Comparison of ENCODE assay signal across 18 mouse cellular contexts in genomic region chr10:69152971-69153370, GRCm38 (mm10). TPM values are rescaled to one million over a fixed set of nuclear protein-coding genes. Genes with fewer than 3 reads are reported as not detected.
DNase-seq lines count a peak whose midpoint lies in the region; ATAC-seq and TF ChIP-seq lines count a peak whose summit lies in the region.
"Had no signal": no experiment of that assay in that cellular context is flagged by ENCODE, and none has a peak within 500 bp of the region (broad histone marks: within the 10 kb centered on the region; RNA-seq: fewer than 3 reads in every experiment).

No protein-coding gene starts in this region.

- H3K27ac ChIP-seq in kidney, embryonic 14.5 days (ENCODE audit: low read depth, low read length), result no peak overlapping the region
- no peak overlapping the region for H3K27ac ChIP-seq in liver, postnatal 0 days (ENCODE audit: low read depth)
- H3K27ac ChIP-seq in forebrain, postnatal 0 days (ENCODE audit: low read depth, low read length), result no peak overlapping the region
- H3K27ac ChIP-seq: embryonic facial prominence, embryonic 13.5 days; forebrain, embryonic 12.5 days; heart, embryonic 13.5 days had no signal

- no peak for TF ChIP-seq CTCF in liver, postnatal 0 days (IDR thresholded peaks at IDR 0.05; ENCODE audit: low read depth)
- TF ChIP-seq CTCF in forebrain, postnatal 0 days (IDR thresholded peaks at IDR 0.05; ENCODE audit: low read depth), result no peak

- H3K4me3 ChIP-seq in kidney, embryonic 14.5 days (ENCODE audit: low read length), result no peak overlapping the region
- peak overlapping the region; percentile 38 for H3K4me3 ChIP-seq in liver, postnatal 0 days (ENCODE audit: low read depth, low read length)
- no peak overlapping the region for H3K4me3 ChIP-seq in forebrain, postnatal 0 days (ENCODE audit: low read depth, low read length)
- H3K4me3 ChIP-seq: embryonic facial prominence, embryonic 13.5 days; forebrain, embryonic 12.5 days; heart, embryonic 13.5 days had no signal

- ATAC-seq in kidney, embryonic 14.5 days (ENCODE audit: low FRiP score, low TSS enrichment), result no peak
- no peak for ATAC-seq in liver, postnatal 0 days
- ATAC-seq in forebrain, postnatal 0 days, result no peak
- ATAC-seq: forebrain, embryonic 16.5 days had no signal

- DNase-seq in kidney, adult 9 months, result peak; percentile 76
- DNase-seq in liver, postnatal 0 days, result no peak
- no peak for DNase-seq in liver
- DNase-seq in kidney, postnatal 36 days, result peak; percentile 50 to 68
- DNase-seq in gastrocnemius, postnatal 4 days (ENCODE audit: low spot score in 2 of 2), result no peak
- no peak for DNase-seq in forebrain, postnatal 0 days
- DNase-seq: adrenal gland, adult 2 months; adrenal gland, postnatal 25 days; cerebellum, adult 18-20 months; cerebellum, adult 9-11 months; cerebellum, postnatal 36 days; gastrocnemius, postnatal 14 days; heart, postnatal 36 days had no signal

- no peak overlapping the region for H3K9ac ChIP-seq in kidney, embryonic 14.5 days (ENCODE audit: low read depth, low read length)
- peak overlapping the region; percentile 59 for H3K9ac ChIP-seq in liver, postnatal 0 days (replicated peaks)
- H3K9ac ChIP-seq in forebrain, postnatal 0 days, result no peak overlapping the region
- H3K9ac ChIP-seq: embryonic facial prominence, embryonic 13.5 days; forebrain, embryonic 12.5 days; heart, embryonic 13.5 days had no signal

- no peaks in the 10 kb centered on the region for H3K36me3 ChIP-seq in kidney, embryonic 14.5 days (ENCODE audit: control insufficient read depth, insufficient read depth, low read length)
- H3K36me3 ChIP-seq in liver, postnatal 0 days (replicated peaks; ENCODE audit: insufficient read depth, low read length), result no peaks in the 10 kb centered on the region; the same call in 1 of the 2 replicates
- no peaks in the 10 kb centered on the region for H3K36me3 ChIP-seq in forebrain, postnatal 0 days (ENCODE audit: insufficient read depth)
- H3K36me3 ChIP-seq: embryonic facial prominence, embryonic 13.5 days; forebrain, embryonic 12.5 days; heart, embryonic 13.5 days had no signal

- WGBS in kidney, embryonic 14.5 days, result 78% methylated on average over 4 of the region's 4 CpGs
- 77% methylated on average over 4 of the region's 4 CpGs for WGBS in liver, postnatal 0 days (ENCODE audit: insufficient replicate concordance)
- 82% methylated on average over 4 of the region's 4 CpGs for WGBS in forebrain, postnatal 0 days

- H3K9me3 ChIP-seq in kidney, embryonic 14.5 days (ENCODE audit: control insufficient read depth, low read length), result no peaks in the 10 kb centered on the region
- H3K9me3 ChIP-seq in liver, postnatal 0 days (ENCODE audit: low read length), result no peaks in the 10 kb centered on the region
- no peaks in the 10 kb centered on the region for H3K9me3 ChIP-seq in forebrain, postnatal 0 days (ENCODE audit: low read length)
- H3K9me3 ChIP-seq: embryonic facial prominence, embryonic 13.5 days; forebrain, embryonic 12.5 days; heart, embryonic 13.5 days had no signal

- H3K4me2 ChIP-seq in kidney, embryonic 14.5 days (replicated peaks; ENCODE audit: low read depth, low read length), result no peak overlapping the region
- H3K4me2 ChIP-seq in liver, postnatal 0 days (ENCODE audit: low read depth, low read length), result peak overlapping the region; percentile 65
- no peak overlapping the region for H3K4me2 ChIP-seq in forebrain, postnatal 0 days (ENCODE audit: low read depth)
- H3K4me2 ChIP-seq: embryonic facial prominence, embryonic 13.5 days; forebrain, embryonic 12.5 days; heart, embryonic 13.5 days had no signal

- TF ChIP-seq EP300 in liver, postnatal 0 days (IDR thresholded peaks at IDR 0.05; ENCODE audit: low read depth), result no peak

- H3K27me3 ChIP-seq in kidney, embryonic 14.5 days (ENCODE audit: control insufficient read depth, insufficient read depth, low read length), result no peaks in the 10 kb centered on the region
- H3K27me3 ChIP-seq in liver, postnatal 0 days (ENCODE audit: insufficient read depth, low read length), result no peaks in the 10 kb centered on the region
- no peaks in the 10 kb centered on the region for H3K27me3 ChIP-seq in forebrain, postnatal 0 days (ENCODE audit: insufficient read depth, low read length)
- H3K27me3 ChIP-seq: embryonic facial prominence, embryonic 13.5 days; forebrain, embryonic 12.5 days; heart, embryonic 13.5 days had no signal

- H3K4me1 ChIP-seq in kidney, embryonic 14.5 days (ENCODE audit: control insufficient read depth, insufficient read depth, low read length), result no peaks in the 10 kb centered on the region
- no peaks in the 10 kb centered on the region for H3K4me1 ChIP-seq in liver, postnatal 0 days (ENCODE audit: insufficient read depth)
- peaks cover 3% of the 10 kb centered on the region; the same call in 1 of the 2 replicates for H3K4me1 ChIP-seq in forebrain, postnatal 0 days (ENCODE audit: insufficient read depth)
- H3K4me1 ChIP-seq: forebrain, embryonic 12.5 days had no signal

RNA-seq across cellular contexts. Expression of gene Rhobtb1, which starts 1.7 kb away (rescaled TPM):
- 20.3 and 26.6 TPM in 2 replicates for polyA plus RNA-seq in kidney, embryonic 14.5 days (2014; fragmentation: Nextera tagmentation; extraction: Ambion mirVana)
- polyA plus RNA-seq in liver, postnatal 0 days (2015; fragmentation: Nextera tagmentation; extraction: Ambion mirVana), result 35.5 and 41.5 TPM in 2 replicates
- total RNA-seq in gastrocnemius, postnatal 4 days (2021), result 10 to 100 TPM; 23.3 to 25.9 TPM
- total RNA-seq in forebrain, postnatal 0 days (2014; rRNA removed), result 11.2 and 16.9 TPM in 2 replicates
- 9.2 and 12.1 TPM in 2 replicates for polyA plus RNA-seq in forebrain, postnatal 0 days (2015; fragmentation: Nextera tagmentation; extraction: Ambion mirVana)

RNA-seq across cellular contexts. Expression of gene A930033H14Rik, which starts 59.9 kb away (rescaled TPM):
- 1.5 and 2.6 TPM in 2 replicates for polyA plus RNA-seq in kidney, embryonic 14.5 days (2014; fragmentation: Nextera tagmentation; extraction: Ambion mirVana)
- polyA plus RNA-seq in liver, postnatal 0 days (2015; fragmentation: Nextera tagmentation; extraction: Ambion mirVana), result 0.89 and 1.2 TPM in 2 replicates
- total RNA-seq in gastrocnemius, postnatal 4 days (2021), result 1 to 10 TPM; 6.2 to 8.3 TPM
- total RNA-seq in forebrain, postnatal 0 days (2014; rRNA removed), result 1.2 and 1.4 TPM in 2 replicates
- 0.78 and 1.9 TPM in 2 replicates for polyA plus RNA-seq in forebrain, postnatal 0 days (2015; fragmentation: Nextera tagmentation; extraction: Ambion mirVana)

Comparison
In these comparisons a context has a peak if more than half of its experiments do, and no peak if none do; other contexts are left out.
1. DNase-seq: peak in kidney, adult 9 months (single experiment) and kidney, postnatal 36 days (2 of 2); none in liver, postnatal 0 days (single experiment), liver (single experiment), gastrocnemius, postnatal 4 days (0 of 2) and forebrain, postnatal 0 days (single experiment).